Mouse (Mus musculus) layer of hippocampus, adult 9-10 months (tissue): ENCODE data around the gene Hspb6.

Source experiments
- DNase-seq: peaks from one replicate; pipeline ENCODE4 v3.0.0; 2022; ENCODE audit warnings: low spot score

Gene Hspb6

DNA sequence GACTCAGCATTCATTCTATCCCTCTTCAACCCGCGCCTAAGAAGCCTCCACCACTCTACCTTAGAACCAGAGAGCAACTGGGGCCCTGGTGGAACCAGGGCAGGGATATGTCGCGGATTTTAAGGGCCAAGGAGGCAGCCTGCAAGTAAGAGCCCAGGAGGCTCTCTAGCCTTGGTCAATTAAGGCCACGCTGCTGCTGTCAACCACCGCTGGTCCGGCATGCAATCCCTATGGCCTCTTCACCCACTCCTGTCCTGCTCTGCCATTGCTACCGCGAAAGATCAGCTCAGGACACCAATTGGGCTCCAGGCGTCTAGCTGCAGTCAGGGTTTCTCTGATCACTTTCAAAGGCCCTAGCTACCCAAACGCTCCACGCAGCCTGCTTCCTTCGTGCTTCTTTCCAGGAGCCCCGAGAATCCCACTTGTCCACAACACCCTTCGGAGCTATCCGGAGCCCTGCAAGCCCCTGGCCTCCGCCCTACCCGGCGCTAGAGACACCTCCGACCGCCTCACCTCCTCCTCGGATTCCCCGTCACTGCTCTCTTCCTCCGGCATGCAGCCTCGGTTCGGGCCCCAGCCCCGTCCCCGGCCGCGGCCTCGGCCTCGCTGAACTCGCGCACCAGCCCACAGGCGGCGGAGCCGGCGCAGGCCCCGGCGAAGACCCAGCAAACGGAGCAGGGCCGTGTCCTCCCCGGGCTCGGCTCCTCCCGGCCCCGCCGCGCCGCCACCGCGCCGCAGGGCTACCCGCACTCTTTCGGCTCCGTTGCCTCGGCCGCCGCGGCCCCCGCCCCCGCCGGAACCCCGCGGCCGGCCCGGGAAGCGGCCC lies 36.1 kb downstream of the Hspb6 start:
- peak; percentile 33 for DNase-seq

DNA sequence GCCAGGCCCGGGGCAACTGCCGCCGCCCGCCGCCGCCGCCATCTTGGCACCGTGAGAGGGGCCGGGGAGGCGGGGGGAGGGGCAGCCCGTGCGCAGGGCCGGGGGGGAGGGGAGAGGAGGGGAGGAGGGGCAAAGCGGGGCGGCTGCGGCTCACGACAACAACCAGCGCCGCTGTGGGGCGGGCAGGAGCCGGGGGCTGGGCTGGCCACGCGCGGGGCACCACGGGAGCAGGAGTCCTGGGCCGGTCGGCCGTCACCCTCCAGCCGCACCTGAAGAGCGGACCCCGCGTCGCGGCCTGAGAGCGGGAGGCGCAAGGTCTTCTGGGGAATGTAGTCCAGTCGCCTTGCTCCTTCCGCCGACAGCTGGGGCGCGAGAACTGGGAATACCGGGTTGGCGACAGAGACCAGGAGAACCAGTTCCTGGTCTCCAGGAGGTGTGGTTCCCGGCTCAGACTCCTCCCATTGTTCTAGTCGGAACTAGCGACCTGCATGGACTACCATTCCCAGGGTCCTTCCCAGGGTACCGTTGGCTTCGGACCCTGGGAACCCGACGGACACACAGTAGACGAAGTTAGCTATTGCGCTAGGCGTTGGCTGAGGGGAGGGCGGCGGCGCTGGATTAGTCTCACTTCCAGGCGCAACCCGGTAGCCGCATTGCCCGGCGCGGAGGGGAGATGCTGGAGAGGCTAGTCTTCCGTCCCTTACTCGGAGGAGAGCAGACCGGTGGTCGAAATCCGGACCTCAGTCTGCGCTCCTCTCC lies 36.9 kb downstream of the Hspb6 start, which contains the start of gene Kmt2b:
TSS of gene Kmt2b (minus strand) at position 51 of the 759 bp plus-strand sequence.
- DNase-seq: peak; percentile 88

DNA sequence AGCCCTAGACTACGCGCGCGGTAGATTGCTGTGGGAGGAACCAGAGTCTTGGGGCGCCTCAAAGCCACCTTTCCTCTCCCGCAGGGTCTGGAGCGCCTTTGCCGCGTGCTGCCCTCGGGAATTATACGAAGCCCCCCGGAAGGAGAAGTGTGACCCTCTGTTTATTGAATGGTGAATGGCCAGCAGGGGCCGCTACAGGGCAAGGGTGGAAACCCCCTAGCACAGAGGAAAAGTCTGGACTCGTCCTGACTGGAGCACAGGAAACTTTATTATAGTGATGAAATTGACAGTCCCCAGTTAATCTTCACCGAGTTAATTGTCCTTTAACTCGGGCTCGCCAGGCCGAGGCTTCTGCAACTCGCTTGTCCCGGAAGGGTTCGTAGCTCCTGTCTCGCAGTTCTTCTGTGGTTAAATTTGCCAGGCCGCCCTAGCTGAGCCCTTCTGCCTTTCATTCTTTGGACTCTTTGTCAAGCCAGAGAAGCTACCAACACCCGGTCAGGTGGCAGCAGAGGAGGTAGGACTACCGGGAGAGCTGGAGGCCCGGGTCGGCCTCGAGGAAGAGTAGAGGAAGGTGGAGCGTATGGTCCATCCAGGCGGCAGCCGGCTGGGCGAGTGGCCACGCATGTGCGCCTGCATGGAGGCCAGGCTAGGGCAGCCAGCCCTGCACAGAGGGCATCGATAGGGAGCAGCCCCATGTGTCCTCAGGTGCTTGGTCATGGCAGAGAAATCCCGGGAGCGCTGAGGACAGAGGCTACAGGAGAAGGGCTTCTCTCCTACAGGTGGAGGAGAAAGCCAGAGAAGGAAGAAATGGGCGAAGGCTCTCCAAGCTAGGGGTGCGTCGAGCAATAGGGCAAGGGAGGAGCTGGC lies 37.7 kb downstream of the Hspb6 start:
- peak; percentile 44 for DNase-seq

DNA sequence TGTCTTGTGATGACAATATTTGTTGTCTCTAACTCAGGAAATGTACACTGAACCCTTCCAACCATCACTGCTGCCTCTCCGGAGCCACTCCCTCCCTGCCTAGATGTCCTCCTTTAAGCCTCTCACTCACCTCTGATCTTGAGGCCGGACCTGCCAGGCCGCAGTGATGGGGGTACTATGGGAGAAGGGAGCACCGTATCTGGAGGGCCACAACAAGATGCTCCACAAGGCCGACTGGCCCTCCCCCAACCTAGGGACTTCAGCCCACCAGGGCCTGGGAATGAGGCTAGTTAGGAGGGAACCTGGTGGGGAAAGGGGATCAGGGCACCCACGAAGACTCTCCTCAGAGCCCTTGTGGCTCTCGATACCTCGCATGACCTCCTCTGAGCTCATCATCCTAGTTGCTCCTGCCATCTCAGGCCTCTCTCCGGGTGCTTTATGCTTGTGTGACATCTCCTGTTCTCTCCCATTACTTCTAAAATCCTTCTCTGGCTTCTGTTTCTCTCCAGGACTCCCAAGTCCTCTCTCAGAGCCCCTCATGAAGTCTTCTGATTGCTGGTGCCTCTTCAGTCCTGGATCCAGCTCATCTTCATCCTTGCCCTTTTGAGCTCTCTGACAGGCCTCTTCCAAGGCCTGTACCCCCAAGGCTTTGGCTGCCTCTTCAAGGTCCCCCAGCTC lies 39.1 kb downstream of the Hspb6 start:
- DNase-seq: no peak

DNA sequence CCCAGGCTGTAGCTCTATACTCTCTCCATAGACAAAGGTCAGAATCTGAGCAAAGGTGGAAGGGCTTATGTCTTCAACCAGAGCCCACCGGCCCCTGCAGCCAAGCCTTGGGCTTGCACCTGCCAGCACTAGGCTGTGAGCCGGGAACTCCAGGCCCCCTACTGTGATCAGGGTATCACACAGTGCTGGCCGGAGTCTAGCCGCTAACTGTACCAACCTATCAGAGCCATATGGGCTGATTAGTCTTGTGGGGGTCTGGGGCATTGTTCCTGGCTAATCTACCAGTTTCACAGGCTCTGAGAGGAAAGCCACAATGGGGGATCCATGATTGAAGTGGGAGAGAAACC lies 39.6 kb downstream of the Hspb6 start:
- DNase-seq: no peak

DNA sequence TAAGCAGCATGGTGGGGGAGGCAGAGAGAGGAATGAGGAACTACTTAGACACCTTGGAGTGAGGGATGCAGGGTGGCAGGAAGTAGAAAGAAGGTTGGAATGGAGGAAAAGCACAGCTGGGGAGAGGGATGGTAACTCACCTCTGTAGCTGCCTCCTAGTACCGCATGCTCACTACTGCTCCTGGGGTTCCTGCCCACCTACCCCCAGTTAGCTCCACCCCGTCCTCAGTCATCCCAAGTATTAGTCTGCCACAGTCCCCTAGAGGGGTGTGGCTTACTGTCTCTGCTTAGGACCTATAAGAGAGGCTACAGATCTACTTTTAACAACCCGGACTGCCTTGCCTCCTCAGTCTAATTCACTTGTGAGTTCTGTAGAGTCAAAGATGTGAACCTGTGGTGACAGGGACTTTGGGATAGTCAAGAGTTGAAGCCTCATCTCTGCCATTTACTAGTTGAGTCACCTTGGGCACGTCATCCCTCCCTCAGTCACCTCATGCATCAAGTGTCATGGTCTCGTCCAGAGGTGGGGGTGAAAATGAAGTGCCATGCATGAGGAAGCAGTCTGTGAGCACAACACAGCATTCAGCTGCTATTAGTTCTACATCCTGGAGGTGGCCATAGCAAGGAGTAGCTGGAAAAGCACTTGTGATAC lies 40.9 kb downstream of the Hspb6 start:
- DNase-seq: no peak

DNA sequence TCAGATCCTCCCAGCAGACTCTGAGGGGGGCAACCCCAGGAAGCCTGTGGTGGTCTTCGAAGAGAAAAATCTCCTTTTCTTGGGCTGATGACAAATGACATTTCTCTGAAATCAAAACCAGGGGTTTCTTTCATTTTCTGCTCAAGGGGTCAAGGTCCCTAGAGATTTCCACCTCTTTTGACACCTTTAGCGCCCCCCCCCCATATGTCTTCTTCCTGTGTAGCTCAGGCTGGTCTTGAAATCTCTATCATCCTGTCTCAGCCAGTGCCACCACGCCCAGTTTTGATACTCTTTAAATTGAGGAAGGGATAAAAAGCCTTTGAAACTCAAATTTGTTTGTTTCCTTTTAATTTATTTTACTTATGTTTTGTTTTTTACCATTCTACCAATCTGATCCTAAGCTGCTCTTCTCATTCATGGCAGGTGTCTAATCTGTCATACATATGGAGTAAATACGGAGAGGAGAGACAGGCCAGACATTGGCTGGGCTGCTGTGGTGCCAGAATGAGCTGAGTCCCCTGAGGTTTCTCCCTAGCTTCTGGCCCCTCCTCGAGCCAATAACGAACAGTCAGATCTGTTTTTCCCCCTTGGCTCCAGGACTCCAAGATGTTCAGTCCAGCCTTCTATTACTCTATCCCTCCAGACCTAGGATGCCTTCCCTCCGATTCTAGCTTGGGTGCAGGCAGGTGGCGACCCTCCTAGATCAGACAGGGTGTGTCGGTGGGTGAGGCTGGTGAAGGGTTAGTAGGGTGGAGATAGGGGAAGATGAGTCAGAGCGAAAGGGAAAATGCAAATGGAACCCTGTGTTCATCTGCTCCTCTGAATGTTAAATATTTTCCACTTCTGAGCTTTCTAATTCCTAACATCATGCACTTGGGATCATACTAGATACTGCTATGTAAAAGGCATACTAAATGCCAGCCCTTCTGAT lies 41.9 kb downstream of the Hspb6 start:
- DNase-seq: no peak

DNA sequence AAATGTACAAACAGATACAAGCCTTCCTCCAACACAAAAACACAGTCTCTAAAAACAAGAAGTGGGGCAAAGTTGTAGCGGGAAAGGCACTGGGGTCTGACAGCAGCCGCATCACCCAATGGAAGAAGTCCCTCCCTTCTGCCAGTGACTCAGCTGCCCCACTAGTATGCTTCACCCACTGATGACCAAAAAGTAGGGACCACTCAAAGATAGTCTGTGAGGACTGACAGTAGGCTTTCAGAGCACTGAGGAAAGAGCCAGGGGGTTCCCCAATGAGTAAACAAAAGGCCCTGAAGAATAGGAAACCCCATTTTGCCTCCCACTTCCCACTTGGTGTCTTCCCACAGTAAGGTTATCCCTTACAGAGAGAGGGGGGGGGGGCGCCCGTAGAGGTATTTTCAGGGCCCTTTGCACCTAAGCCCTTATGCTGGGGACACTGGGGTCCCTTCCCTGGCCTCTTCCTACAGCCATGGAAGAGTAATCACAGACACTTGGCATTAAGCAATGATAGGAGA lies 42.6 kb downstream of the Hspb6 start:
- no peak for DNase-seq

DNA sequence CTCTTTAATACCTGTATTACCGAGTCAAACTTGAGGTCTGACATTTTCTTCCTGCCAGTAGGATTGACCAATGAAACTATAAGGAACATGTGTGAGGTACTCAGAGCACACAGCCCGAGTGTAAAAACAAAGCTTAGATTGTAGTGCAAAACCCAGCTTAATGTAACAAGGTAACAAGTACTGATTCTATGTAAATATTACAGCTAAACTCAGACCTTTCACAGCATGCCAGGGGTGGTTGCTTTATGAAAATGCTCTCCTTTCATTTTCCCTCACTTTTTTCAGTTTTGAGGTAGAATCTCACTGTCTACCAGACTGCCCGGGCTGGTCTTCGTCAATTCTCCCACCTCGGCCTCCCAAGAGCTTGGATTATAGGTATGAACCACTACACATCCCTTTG lies 44.1 kb downstream of the Hspb6 start:
- no peak for DNase-seq

DNA sequence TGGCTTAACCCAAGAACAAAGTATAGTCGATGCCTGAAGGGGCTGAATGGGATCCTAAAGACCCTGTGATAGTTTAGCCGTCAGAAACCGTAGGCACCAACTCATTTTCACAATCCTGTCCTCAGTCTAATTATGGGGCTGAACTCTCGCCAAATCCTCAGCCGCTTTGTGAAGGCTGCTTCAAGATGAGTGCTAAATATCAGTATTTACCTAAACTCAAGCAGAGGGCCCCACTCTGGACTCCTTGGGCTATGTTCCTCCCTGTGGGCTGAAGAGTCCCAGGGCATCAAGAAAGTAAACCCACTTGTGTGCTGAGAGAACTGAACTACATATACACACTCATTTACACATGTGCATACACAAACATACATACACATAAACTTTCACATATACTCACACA lies 44.8 kb downstream of the Hspb6 start:
- no peak for DNase-seq

DNA sequence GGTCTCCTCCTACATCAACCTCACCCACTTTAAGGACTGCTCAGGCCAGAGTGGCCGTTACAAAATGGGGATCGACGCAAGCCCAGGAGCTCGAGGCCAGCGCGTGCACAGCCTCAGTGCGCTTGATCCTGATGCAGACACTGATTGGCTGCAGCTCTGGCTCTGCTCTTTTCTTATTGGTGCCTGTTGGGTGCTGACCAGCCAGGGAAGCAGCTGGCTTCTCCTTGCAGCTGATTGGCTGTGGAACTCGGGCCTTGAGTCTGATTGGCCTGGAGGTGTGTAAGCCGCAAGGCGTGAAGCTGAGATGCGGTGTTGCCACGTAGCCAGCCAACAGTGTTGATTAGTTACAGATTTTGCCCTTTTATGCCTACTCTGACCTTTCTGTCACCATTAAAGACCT lies 46.8 kb downstream of the Hspb6 start, which contains the start of gene Zbtb32:
TSS of gene Zbtb32 (minus strand) at position 124 of the 400 bp plus-strand sequence.
- no peak for DNase-seq

DNA sequence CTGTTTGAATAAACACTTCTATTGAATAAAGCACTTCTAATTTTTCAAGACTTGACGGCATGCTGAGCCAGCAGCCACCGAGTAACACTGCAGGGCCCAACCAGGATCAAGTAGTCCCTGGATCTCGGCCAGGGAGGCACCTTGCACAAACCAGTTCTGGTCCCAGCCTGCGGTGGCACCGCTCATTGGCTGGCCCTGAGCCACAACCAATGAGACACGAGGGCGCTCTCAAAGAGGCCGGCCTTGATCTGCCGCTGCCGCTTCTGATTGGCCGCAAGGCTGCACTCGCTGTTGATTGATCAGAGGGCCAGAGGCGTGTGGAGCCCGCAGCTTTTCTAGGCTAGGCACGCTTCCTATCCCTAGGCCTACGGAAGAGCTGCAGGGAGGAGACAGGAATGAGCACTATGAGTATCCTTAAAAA lies 48.0 kb downstream of the Hspb6 start:
- peak; percentile 78 for DNase-seq

DNA sequence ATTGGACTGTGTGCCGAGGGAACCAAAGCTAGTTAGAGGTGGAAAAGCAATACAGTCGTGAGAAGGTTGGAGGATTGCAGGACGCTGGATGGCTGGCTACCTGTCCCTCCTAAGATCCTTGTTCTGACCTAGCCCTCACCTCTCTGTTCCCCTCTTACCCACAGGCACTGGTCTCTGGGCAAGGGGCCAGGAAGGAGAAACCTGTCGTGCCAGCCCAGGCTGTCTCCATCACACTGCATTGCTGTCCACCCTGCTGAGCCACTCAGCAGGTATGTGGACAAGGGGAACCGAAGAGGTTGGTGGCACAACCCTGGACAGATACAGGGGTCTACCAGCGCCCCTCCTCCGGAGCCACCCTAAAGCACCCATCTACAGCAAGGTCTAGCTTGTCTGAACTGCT lies 48.7 kb downstream of the Hspb6 start:
- no peak for DNase-seq

DNA sequence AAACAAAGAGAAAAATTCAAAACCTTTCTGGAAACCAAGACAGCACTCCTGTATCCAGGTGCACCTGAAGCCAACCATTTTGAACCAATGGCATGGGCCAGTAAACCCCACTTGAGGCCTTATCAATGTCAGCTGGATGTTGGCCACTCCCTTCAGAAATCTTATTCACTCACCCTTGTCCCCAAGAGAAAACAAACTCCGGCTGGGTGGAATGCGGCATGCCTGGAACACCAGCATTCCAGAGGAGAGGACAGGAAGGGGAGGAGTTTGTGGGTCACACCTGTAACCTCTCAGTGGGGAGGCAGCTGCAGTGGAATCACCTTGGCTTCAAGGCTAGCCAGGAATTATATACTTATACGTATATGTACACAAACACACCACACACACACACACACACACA lies 50.6 kb downstream of the Hspb6 start:
- no peak for DNase-seq

DNA sequence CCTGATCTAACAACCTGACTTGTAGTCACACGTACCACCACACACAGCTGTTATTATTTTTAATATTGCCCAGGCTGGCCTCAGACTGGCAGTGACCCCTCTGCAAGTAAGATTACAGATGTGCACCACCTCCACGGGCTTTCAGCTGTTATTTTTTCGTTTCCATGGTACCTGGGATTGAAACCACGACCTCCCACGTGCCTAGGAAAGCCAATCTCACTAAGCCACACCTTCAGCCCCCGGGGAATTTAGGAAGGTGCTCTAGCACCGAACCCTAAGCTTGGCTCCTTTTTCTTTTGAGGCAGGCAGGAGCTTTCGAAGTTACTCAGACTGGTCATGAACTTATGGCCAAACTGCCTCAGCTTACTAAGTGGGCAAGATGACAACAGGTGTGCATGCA lies 52.4 kb downstream of the Hspb6 start:
- DNase-seq: no peak

DNA sequence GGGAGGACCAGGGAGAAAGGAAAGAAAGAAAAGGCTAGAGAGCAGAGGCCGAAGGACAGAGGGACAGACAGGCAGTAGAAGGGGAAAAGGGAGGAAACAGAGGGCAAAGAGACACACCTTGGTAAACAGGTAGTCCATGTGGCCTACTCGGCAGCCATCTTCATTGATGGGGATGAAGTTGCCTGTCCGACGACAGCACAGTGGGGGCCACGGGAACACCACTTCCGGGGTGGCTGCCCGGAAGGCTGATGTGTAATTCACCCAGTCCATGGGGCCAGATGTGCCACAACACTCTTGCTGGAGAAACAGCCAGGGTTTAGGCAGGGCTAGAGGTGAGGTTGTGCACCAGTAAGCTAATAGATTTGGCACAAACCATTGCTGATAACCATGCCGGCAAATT lies 53.0 kb downstream of the Hspb6 start:
- DNase-seq: no peak
